Mouse (Mus musculus): ENCODE results near the gene Vmn1r55. TPM values are rescaled to one million over a fixed set of nuclear protein-coding genes. Genes with fewer than 3 reads are reported as not detected.
A peak's percentile ranks its signal among the peaks of the same experiment; 100 is the strongest.

Vmn1r55 gene
- polyA plus RNA-seq, 1 experiment from 2014 or later: 0.04 TPM

DNA sequence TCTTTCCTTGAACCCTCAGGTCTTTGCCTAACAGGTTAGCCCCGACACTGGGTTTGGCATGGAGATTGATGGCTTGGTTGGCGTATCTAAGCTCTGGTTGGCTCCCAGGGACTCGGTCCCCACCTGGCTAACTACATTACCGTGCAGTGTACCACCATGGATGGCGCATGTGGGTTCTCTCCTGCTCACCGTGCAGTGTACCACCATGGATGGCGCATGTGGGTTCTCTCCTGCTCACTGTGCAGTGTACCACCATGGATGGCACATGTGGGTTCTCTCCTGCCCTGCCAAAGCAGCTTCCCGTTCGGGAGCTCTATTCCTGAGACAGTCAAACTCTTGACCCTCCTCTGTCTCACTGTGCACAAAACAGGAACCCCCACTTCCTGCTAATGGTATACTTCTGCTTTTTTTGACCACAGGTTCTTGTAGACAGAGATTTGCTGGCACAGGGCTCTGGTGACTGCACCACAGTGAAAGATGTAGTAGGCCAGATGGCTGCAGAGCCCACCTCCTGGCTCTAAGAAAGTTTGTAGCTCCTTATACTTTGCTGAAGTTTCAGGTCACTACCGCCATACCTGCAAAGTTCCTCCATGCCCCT, 48.3 kb downstream of the Vmn1r55 start:
- Histone ChIP-seq H3K9ac (replicated peaks; ENCODE audit: low read depth, low read length) (no peak overlapping the region), H3K27ac (ENCODE audit: low read depth, low read length) (no peak overlapping the region), H3K4me3 (ENCODE audit: low read depth, low read length) (no peak overlapping the region), H3K27me3 (ENCODE audit: control insufficient read depth, insufficient read depth, low read length) (no peaks in the 10 kb centered on the region), H3K4me2 (ENCODE audit: low read depth, low read length) (no peak overlapping the region), H3K9me3 (ENCODE audit: control insufficient read depth, low read length) (no peaks in the 10 kb centered on the region), H3K4me1 (ENCODE audit: control insufficient read depth, insufficient read depth, low read length) (no peaks in the 10 kb centered on the region), H3K36me3 (ENCODE audit: control insufficient read depth, insufficient read depth, low read length) (peaks cover 21% of the 10 kb centered on the region)
- WGBS: 87% methylated on average over 10 of the region's 10 CpGs
- 0 out of 2 replicates have a peak, but pooled peaks have one; percentile 22 for ATAC-seq (ENCODE audit: low read depth)

GRCm38 (mm10) chr7:5099796-5100195, 49.7 kb downstream of the Vmn1r55 start:
- WGBS: 94% methylated on average over 3 of the region's 3 CpGs

DNA sequence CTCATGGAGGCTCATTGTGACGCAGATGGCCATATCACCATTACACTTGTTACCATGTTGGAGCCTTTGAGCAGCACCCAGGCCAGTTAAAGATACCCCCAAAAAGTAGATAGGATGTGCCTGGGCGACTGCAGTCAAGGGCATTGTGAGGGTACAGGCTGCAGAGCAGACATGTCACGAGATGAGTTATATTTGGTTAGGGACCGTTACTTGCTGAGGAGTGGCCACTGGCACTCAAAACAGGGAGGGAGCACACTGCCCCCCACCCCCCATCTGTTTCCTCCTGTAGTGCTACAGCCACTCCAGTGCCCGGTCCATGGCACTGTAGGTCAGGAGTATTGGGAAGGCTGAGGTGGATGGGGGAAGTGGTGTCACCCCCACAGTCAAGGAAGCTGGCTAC, 50.7 kb downstream of the Vmn1r55 start:
- H3K36me3 ChIP-seq (ENCODE audit: control insufficient read depth, insufficient read depth, low read length): peaks cover 37% of the 10 kb centered on the region
- ATAC-seq (ENCODE audit: low read depth): no peak

More at GRCm38 (mm10) chr7:5099796-5100195, 49.7 kb downstream of the Vmn1r55 start:
- no peak overlapping the region for H3K4me2 ChIP-seq (ENCODE audit: low read depth, low read length)
- no peak overlapping the region for H3K4me3 ChIP-seq (ENCODE audit: low read depth, low read length)
- H3K27ac ChIP-seq (ENCODE audit: low read depth, low read length): no peak overlapping the region
- H3K4me1 ChIP-seq (ENCODE audit: control insufficient read depth, insufficient read depth, low read length): no peaks in the 10 kb centered on the region
- peaks cover 32% of the 10 kb centered on the region for H3K36me3 ChIP-seq (ENCODE audit: control insufficient read depth, insufficient read depth, low read length)
- no peak overlapping the region for H3K9ac ChIP-seq (replicated peaks; ENCODE audit: low read depth, low read length)
- no peaks in the 10 kb centered on the region for H3K27me3 ChIP-seq (ENCODE audit: control insufficient read depth, insufficient read depth, low read length)
- ATAC-seq (ENCODE audit: low read depth): no peak
- no peaks in the 10 kb centered on the region for H3K9me3 ChIP-seq (ENCODE audit: control insufficient read depth, low read length)

GRCm38 (mm10) chr7:5092831-5093510, 56.5 kb downstream of the Vmn1r55 start:
- Histone ChIP-seq H3K4me1 (ENCODE audit: control insufficient read depth, insufficient read depth, low read length) (no peaks in the 10 kb centered on the region), H3K4me3 (ENCODE audit: low read depth, low read length) (no peak overlapping the region), H3K27ac (ENCODE audit: low read depth, low read length) (no peak overlapping the region), H3K4me2 (ENCODE audit: low read depth, low read length) (no peak overlapping the region), H3K36me3 (ENCODE audit: control insufficient read depth, insufficient read depth, low read length) (peaks cover 43% of the 10 kb centered on the region), H3K27me3 (ENCODE audit: control insufficient read depth, insufficient read depth, low read length) (no peaks in the 10 kb centered on the region), H3K9me3 (ENCODE audit: control insufficient read depth, low read length) (no peaks in the 10 kb centered on the region), H3K9ac (replicated peaks; ENCODE audit: low read depth, low read length) (no peak overlapping the region)
- 89% methylated on average over 21 of the region's 21 CpGs for WGBS
- ATAC-seq (ENCODE audit: low read depth): no peak

More for the DNA sequence above, 50.7 kb downstream of the Vmn1r55 start:
- no peak overlapping the region for H3K9ac ChIP-seq (replicated peaks; ENCODE audit: low read depth, low read length)
- no peak overlapping the region for H3K27ac ChIP-seq (ENCODE audit: low read depth, low read length)
- no peaks in the 10 kb centered on the region for H3K9me3 ChIP-seq (ENCODE audit: control insufficient read depth, low read length)
- H3K4me2 ChIP-seq (ENCODE audit: low read depth, low read length): no peak overlapping the region
- H3K4me1 ChIP-seq (ENCODE audit: control insufficient read depth, insufficient read depth, low read length): no peaks in the 10 kb centered on the region
- no peak overlapping the region for H3K4me3 ChIP-seq (ENCODE audit: low read depth, low read length)
- 94% methylated on average over 5 of the region's 5 CpGs for WGBS
- no peaks in the 10 kb centered on the region for H3K27me3 ChIP-seq (ENCODE audit: control insufficient read depth, insufficient read depth, low read length)

GRCm38 (mm10) chr7:5092381-5092780, 57.1 kb downstream of the Vmn1r55 start:
- Histone ChIP-seq H3K9me3 (ENCODE audit: control insufficient read depth, low read length) (no peaks in the 10 kb centered on the region), H3K36me3 (ENCODE audit: control insufficient read depth, insufficient read depth, low read length) (peaks cover 38% of the 10 kb centered on the region), H3K27me3 (ENCODE audit: control insufficient read depth, insufficient read depth, low read length) (no peaks in the 10 kb centered on the region), H3K4me1 (ENCODE audit: control insufficient read depth, insufficient read depth, low read length) (no peaks in the 10 kb centered on the region), H3K27ac (ENCODE audit: low read depth, low read length) (no peak overlapping the region), H3K4me3 (ENCODE audit: low read depth, low read length) (no peak overlapping the region), H3K4me2 (ENCODE audit: low read depth, low read length) (no peak overlapping the region), H3K9ac (replicated peaks; ENCODE audit: low read depth, low read length) (no peak overlapping the region)
- WGBS: 90% methylated on average over 5 of the region's 6 CpGs
- ATAC-seq (ENCODE audit: low read depth): no peak

DNA sequence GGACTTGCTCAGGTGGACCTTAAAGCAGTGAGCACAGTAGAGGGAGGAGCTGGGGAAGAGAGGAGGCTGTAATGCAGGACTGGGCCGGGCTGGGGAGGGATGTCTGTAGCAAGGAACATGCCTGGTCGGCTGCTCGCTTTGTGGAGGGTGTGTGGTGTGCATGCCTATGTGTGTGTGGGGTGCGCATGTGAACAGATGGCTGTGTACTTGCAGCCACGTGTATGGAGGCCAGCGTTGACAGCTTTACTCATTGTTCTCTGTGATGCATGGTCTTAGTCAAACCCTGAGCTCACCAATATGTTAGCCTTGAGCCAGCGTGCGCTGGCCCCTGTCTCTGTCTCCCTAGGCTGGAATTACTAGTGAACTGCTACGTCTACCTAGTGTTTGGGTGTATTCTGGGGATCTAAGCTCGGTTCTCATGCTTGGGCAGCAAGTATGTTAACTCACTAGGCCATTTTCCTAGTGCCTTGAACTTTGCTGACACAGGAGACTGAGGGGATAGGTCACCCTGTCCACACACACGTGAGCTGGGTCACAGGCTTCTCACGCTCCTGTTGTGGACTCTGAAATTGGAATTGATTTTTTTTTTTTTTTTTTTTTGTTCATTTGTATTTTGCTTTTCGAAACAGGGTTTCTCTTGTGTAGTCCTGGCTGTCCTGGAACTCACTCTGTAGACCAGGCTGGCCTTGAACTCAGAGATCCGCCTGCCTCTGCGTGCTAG, 58.3 kb downstream of the Vmn1r55 start:
- Histone ChIP-seq H3K36me3 (ENCODE audit: control insufficient read depth, insufficient read depth, low read length) (peaks cover 29% of the 10 kb centered on the region), H3K27ac (ENCODE audit: low read depth, low read length) (no peak overlapping the region), H3K9me3 (ENCODE audit: control insufficient read depth, low read length) (no peaks in the 10 kb centered on the region), H3K4me1 (ENCODE audit: control insufficient read depth, insufficient read depth, low read length) (no peaks in the 10 kb centered on the region), H3K27me3 (ENCODE audit: control insufficient read depth, insufficient read depth, low read length) (no peaks in the 10 kb centered on the region), H3K4me2 (ENCODE audit: low read depth, low read length) (no peak overlapping the region), H3K4me3 (ENCODE audit: low read depth, low read length) (no peak overlapping the region), H3K9ac (replicated peaks; ENCODE audit: low read depth, low read length) (no peak overlapping the region)
- 86% methylated on average over 15 of the region's 15 CpGs for WGBS
- no peak for ATAC-seq (ENCODE audit: low read depth)

DNA sequence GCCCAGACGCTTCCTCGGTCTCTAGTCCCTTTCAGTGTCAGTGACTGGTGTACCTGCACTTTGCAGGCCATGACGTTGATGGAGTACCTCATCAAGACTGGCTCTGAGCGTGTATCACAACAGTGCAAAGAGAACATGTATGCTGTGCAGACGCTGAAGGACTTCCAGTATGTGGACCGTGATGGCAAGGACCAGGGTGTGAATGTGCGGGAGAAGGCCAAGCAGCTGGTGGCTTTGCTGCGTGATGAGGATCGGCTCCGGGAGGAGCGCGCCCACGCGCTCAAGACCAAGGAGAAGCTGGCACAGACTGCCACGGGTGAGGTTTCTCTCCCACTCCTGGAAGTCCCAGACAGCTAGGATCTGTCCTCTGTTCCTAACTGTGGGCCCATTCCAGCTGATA, 59.6 kb downstream of the Vmn1r55 start:
- Histone ChIP-seq H3K4me3 (ENCODE audit: low read depth, low read length) (no peak overlapping the region), H3K9me3 (ENCODE audit: control insufficient read depth, low read length) (no peaks in the 10 kb centered on the region), H3K9ac (replicated peaks; ENCODE audit: low read depth, low read length) (no peak overlapping the region), H3K27ac (ENCODE audit: low read depth, low read length) (no peak overlapping the region), H3K27me3 (ENCODE audit: control insufficient read depth, insufficient read depth, low read length) (no peaks in the 10 kb centered on the region), H3K4me1 (ENCODE audit: control insufficient read depth, insufficient read depth, low read length) (no peaks in the 10 kb centered on the region), H3K36me3 (ENCODE audit: control insufficient read depth, insufficient read depth, low read length) (peaks cover 20% of the 10 kb centered on the region), H3K4me2 (ENCODE audit: low read depth, low read length) (no peak overlapping the region)
- no peak for ATAC-seq (ENCODE audit: low read depth)
- WGBS: 94% methylated on average over 15 of the region's 15 CpGs

DNA sequence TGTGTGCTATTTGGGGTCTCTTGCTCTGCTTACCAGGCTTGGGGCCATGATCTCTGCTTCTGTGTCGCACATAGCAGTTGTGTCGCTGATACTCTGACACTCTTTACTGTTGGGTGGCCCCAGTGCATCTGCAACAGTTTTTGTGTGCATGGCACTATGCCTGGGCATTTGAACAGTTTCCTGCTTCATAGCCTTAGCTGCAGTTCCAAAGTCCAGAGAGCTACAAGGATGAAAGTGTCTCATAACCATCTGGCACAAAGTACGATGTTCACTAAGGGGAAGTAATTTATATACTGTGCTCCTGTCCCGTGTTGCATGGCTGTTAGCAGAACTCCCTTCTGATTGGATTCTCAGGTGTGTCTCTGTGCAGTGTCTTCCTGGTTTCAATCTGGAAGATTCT, 61.6 kb downstream of the Vmn1r55 start:
- peaks cover 11% of the 10 kb centered on the region; the same call in 1 of the 2 replicates for H3K36me3 ChIP-seq (ENCODE audit: control insufficient read depth, insufficient read depth, low read length)
- H3K9me3 ChIP-seq (ENCODE audit: control insufficient read depth, low read length): no peaks in the 10 kb centered on the region
- no peak overlapping the region for H3K4me2 ChIP-seq (ENCODE audit: low read depth, low read length)
- H3K27ac ChIP-seq (ENCODE audit: low read depth, low read length): no peak overlapping the region
- no peak overlapping the region for H3K9ac ChIP-seq (replicated peaks; ENCODE audit: low read depth, low read length)
- no peaks in the 10 kb centered on the region for H3K27me3 ChIP-seq (ENCODE audit: control insufficient read depth, insufficient read depth, low read length)
- H3K4me3 ChIP-seq (ENCODE audit: low read depth, low read length): no peak overlapping the region
- 84% methylated on average over 4 of the region's 4 CpGs for WGBS
- no peaks in the 10 kb centered on the region for H3K4me1 ChIP-seq (ENCODE audit: control insufficient read depth, insufficient read depth, low read length)
- ATAC-seq (ENCODE audit: low read depth): no peak

GRCm38 (mm10) chr7:5086921-5087440, 62.5 kb downstream of the Vmn1r55 start:
- H3K4me3 ChIP-seq (ENCODE audit: low read depth, low read length): no peak overlapping the region
- ATAC-seq (ENCODE audit: low read depth): no peak
- no peak overlapping the region for H3K9ac ChIP-seq (replicated peaks; ENCODE audit: low read depth, low read length)
- 0 out of 2 replicates have a peak, but pooled peaks cover 4% of the 10 kb centered on the region for H3K4me1 ChIP-seq (ENCODE audit: control insufficient read depth, insufficient read depth, low read length)
- WGBS: 64% methylated on average over 5 of the region's 5 CpGs
- H3K9me3 ChIP-seq (ENCODE audit: control insufficient read depth, low read length): no peaks in the 10 kb centered on the region
- H3K27ac ChIP-seq (ENCODE audit: low read depth, low read length): no peak overlapping the region
- no peak overlapping the region for H3K4me2 ChIP-seq (ENCODE audit: low read depth, low read length)
- no peaks in the 10 kb centered on the region for H3K27me3 ChIP-seq (ENCODE audit: control insufficient read depth, insufficient read depth, low read length)
- H3K36me3 ChIP-seq (ENCODE audit: control insufficient read depth, insufficient read depth, low read length): peaks cover 11% of the 10 kb centered on the region; the same call in 1 of the 2 replicates
